Mouse (Mus musculus) splenic B cell, adult 2 months (primary cell): Measurements from ENCODE around the gene Cd300ld5.
A peak's percentile ranks its signal among the peaks of the same experiment; 100 is the strongest.
"Not testable (repeated sequence)": the region's sequence is repeated elsewhere in the genome, so short reads cannot be mapped to it uniquely, and the experiment has no call there.

ENCODE experiments used
- DNase-seq: peaks from one replicate; pipeline ENCODE4 v3.0.0-alpha.2; 2011; ENCODE audit warnings: low read depth, low spot score
- H3K27me3 ChIP-seq: 2 replicates; pipeline ENCODE4 v1.6.1; 2012; ENCODE audit warnings: mild to moderate bottlenecking, low read length, moderate library complexity, mixed read lengths; ENCODE audit not compliant: control insufficient read depth, poor library complexity, insufficient read depth, severe bottlenecking
- H3K36me3 ChIP-seq: 2 replicates; pipeline ENCODE4 v1.6.1; 2012; ENCODE audit warnings: mild to moderate bottlenecking, low read length, moderate library complexity, mixed read lengths; ENCODE audit not compliant: control insufficient read depth, poor library complexity, insufficient read depth, severe bottlenecking

Cd300ld5 gene

GRCm38 (mm10) chr11:115066768-115067167 lies 29.2 kb upstream of the Cd300ld5 start:
- no peaks in the 10 kb centered on the region; the same call in 1 of the 2 replicates for H3K27me3 ChIP-seq

GRCm38 (mm10) chr11:115062077-115062476 lies 24.5 kb upstream of the Cd300ld5 start, which contains the start of gene Cd300e:
Cd300e (minus strand) TSS chr11:115062177.
- Histone ChIP-seq H3K36me3 (no peaks in the 10 kb centered on the region), H3K27me3 (no peaks in the 10 kb centered on the region; the same call in 1 of the 2 replicates)
- no peak for DNase-seq

More at GRCm38 (mm10) chr11:115066768-115067167, 29.2 kb upstream of the Cd300ld5 start:
- no peak for DNase-seq
- H3K36me3 ChIP-seq, result no peaks in the 10 kb centered on the region

DNA sequence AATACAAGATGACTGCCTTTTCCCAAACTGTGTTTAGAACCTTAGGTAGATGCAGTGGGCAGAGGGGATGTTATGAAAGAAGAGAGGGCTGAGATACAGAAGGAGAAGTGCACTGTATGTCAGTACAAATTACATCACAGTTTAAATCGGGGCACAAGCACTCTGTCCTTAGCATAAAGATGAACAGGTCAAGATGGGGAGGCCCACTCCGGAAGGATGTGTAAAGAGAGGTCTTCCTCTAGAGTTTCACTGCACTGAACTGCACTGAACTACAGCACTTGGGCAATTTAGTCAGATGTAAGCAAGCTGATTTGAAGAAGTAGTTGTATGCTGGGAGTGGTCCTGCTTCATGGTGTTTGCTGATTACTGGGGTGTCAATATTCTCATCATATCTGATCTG lies 22.2 kb upstream of the Cd300ld5 start:
- Histone ChIP-seq H3K36me3 (no peaks in the 10 kb centered on the region), H3K27me3 (no peaks in the 10 kb centered on the region; the same call in 1 of the 2 replicates)
- no peak for DNase-seq

- no peak for DNase-seq
- Histone ChIP-seq H3K27me3 (no peaks in the 10 kb centered on the region), H3K36me3 (no peaks in the 10 kb centered on the region)
Measured at GRCm38 (mm10) chr11:115058701-115059100, 21.1 kb upstream of the Cd300ld5 start.

GRCm38 (mm10) chr11:115054537-115054936 lies 17.0 kb upstream of the Cd300ld5 start:
- no peaks in the 10 kb centered on the region for H3K27me3 ChIP-seq
- H3K36me3 ChIP-seq, result no peaks in the 10 kb centered on the region
- DNase-seq, result no peak

DNA sequence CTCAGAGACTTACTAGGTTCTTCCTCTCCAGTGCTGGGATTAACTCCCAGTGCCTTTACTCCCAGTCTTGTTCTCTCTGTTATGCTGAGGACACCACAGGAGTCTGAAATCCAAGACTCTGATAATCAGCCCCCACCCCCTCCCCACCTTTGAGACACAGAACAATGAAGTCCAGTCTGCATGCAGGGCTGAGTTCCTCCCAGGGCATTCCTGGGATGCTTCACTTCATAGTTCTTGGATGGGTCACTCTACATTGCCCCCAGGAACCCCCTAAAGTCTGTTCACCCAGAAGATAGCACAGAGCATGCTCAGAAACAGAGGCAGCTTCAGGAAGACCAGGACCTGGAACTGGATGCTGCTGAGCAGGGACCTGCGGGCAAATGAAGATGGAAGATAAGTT lies 15.4 kb upstream of the Cd300ld5 start:
- DNase-seq, result no peak
- Histone ChIP-seq H3K27me3 (no peaks in the 10 kb centered on the region), H3K36me3 (no peaks in the 10 kb centered on the region)

GRCm38 (mm10) chr11:115052206-115052605 lies 14.6 kb upstream of the Cd300ld5 start:
- Histone ChIP-seq H3K27me3 (no peaks in the 10 kb centered on the region), H3K36me3 (no peaks in the 10 kb centered on the region)
- DNase-seq, result peak; percentile 50

- peak; percentile 47 for DNase-seq
- Histone ChIP-seq H3K27me3 (no peaks in the 10 kb centered on the region), H3K36me3 (no peaks in the 10 kb centered on the region)
Measured at GRCm38 (mm10) chr11:115049282-115049895, 11.8 kb upstream of the Cd300ld5 start.

GRCm38 (mm10) chr11:115048259-115048658 lies 10.7 kb upstream of the Cd300ld5 start, which contains the start of gene Cd300ld3:
Cd300ld3 (minus strand) TSS chr11:115048409.
- no peak for DNase-seq
- H3K27me3 ChIP-seq, result no peaks in the 10 kb centered on the region

DNA sequence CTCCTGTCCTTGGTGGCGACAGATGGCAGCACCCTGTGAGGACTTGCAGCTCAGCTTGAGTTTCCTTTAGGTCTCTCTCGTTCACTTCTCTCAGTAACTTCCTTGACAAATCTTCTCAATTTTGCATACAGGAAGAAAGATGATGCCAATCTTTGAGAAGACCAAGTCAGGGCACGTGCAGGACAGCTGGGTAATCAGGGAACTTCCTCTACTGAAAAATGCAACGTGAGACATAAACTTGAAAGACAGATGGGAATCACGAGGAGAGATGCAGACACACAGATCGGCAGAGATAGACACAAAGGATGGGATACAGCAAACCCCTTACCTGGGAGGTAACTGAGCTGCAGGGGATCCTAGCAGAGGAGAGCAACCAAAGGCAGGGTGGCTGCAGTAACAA lies 10.7 kb downstream of the Cd300ld5 start, which contains the start of gene Cd300ld4:
TSS of gene Cd300ld4 (minus strand) at position 101 of the 400 bp plus-strand sequence.
- not testable (repeated sequence) for DNase-seq, H3K36me3 ChIP-seq, H3K27me3 ChIP-seq

More at GRCm38 (mm10) chr11:115048259-115048658, 10.7 kb upstream of the Cd300ld5 start, which contains the start of gene Cd300ld3:
- H3K36me3 ChIP-seq, result no peaks in the 10 kb centered on the region

- not testable (repeated sequence) for H3K27me3 ChIP-seq, DNase-seq, H3K36me3 ChIP-seq
Measured at GRCm38 (mm10) chr11:115016093-115016492, 21.5 kb downstream of the Cd300ld5 start, which contains the start of gene Cd300ld2. Cd300ld2 (minus strand) TSS chr11:115016193.

DNA sequence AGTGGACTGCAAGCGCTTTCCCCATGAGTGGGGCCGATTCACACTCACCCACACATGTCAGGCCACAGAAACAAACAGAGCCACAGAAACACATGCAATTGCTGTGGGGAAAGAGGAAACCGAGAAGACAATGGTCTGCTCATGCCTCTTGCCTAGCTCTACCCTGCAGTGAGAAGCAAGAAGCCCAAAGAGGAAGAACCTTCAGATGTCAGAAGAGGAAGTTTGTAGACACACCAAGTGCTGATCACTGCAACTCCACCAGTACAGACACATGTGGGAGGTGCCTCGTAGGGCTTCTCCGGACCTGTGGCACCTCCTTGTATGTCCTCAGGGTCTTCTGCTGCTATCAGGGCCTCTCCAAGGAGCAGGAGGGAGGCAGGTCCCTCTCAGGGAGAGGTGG lies 33.5 kb downstream of the Cd300ld5 start:
- DNase-seq, result peak; percentile 17
- Histone ChIP-seq H3K27me3 (no peaks in the 10 kb centered on the region), H3K36me3 (no peaks in the 10 kb centered on the region)

DNA sequence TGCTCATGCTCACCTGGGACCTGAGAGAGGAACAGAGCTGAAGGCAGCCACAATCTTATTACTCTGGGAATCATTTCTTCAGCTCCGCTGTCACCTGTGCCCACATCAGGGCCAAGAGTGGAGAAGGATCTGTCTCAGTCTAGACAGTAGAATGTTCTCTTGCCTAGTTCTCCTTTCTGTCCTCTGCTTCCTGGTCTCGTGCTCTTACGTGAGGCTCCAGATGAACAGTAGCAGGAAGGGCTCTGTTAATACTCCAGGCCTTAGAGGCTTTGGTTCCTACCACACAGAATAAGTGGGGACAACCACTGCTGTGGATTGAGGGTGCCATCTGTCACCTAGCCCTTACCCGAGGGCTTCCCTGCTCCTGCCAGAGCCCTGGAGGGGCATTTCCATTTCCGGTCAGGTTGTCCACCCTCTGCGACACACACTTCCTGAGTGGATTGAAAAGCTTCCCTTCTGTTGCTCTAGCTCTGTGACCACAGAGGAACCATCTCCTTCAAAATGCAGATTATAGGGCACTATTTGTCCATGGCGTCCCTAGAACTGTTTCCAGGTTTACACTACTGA lies 36.0 kb downstream of the Cd300ld5 start, which contains the start of gene Cd300c2:
TSS of gene Cd300c2 (minus strand) at position 407 of the 567 bp plus-strand sequence.
- Histone ChIP-seq H3K27me3 (no peaks in the 10 kb centered on the region), H3K36me3 (no peaks in the 10 kb centered on the region)
- DNase-seq, result no peak

- no peaks in the 10 kb centered on the region for H3K36me3 ChIP-seq
- DNase-seq, result no peak
- no peaks in the 10 kb centered on the region for H3K27me3 ChIP-seq
Measured at GRCm38 (mm10) chr11:114989793-114990192, 47.8 kb downstream of the Cd300ld5 start, which contains the start of gene Cd300ld. Cd300ld (minus strand) TSS chr11:114989922.

DNA sequence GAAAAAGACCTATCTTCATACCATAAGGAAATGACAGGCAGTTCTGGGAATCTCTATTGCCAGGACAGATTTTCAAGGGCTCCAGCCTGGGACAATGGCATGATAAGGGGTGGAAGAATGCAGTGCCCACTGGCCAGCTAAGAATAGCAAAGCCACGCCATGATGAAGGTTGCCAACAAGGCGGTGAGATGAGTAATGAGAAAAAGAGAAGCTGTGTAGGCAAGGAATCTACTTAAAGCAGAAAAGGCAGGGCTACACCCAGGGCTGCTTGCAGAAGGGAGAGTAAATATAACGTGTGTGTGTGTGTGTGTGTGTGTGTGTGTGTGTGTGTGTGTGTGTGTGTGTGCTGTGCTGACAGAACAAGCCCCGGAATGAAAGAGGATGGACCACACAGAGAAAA lies 55.7 kb downstream of the Cd300ld5 start:
- DNase-seq, result no peak
- H3K27me3 ChIP-seq, result no peaks in the 10 kb centered on the region
- no peaks in the 10 kb centered on the region for H3K36me3 ChIP-seq
